Mouse (Mus musculus) stomach, embryonic 14.5 days (tissue): ENCODE results near the gene Bcr. TPM values are rescaled to one million over a fixed set of nuclear protein-coding genes. Genes with fewer than 3 reads are reported as not detected.

Source experiments
- polyA plus RNA-seq: library from polyadenylated mRNA; unstranded; fragments of >200 nt; fragmentation: Nextera tagmentation; extraction: Ambion mirVana; gene quantifications from 2 replicates; pipeline ENCODE4 v1.2.1, GENCODE M21; 2014

The Bcr gene
- polyA plus RNA-seq, 1 experiment from 2014 or later, result 11.9 TPM

Other genes with a start within 250 kb of the Bcr start
- 4.8 and 6.1 TPM in 2 replicates for gene Gnaz, start 93.4 kb upstream of the Bcr start, polyA plus RNA-seq
- gene Rsph14, start 28.0 kb upstream of the Bcr start, polyA plus RNA-seq, result not detected in 2 replicates
- gene Rab36, start 23.5 kb upstream of the Bcr start, polyA plus RNA-seq, result 10.3 and 12.6 TPM in 2 replicates
- 32.5 and 32.7 TPM in 2 replicates for gene Specc1l, start 151.5 kb downstream of the Bcr start, polyA plus RNA-seq